Mouse (Mus musculus) liver, embryonic 16.5 days (tissue): ENCODE measurements around the gene Fndc5. TPM values are rescaled to one million over a fixed set of nuclear protein-coding genes. Genes with fewer than 3 reads are reported as not detected.
A peak's percentile ranks its signal among the peaks of the same experiment; 100 is the strongest.

ENCODE experiments used
- ATAC-seq: fragments of 200-750 bp; cut with Nextera tagmentation; 2 replicates; pipeline ENCODE4 v1.8.0; 2017; ENCODE audit warnings: low read depth, mild to moderate bottlenecking, moderate number of reproducible peaks, moderate library complexity
- H3K27ac ChIP-seq: fragments of 300-500 bp; sonication (generic); 2 replicates; pipeline ENCODE4 v1.5.1; 2014; ENCODE audit warnings: mild to moderate bottlenecking, low read length
- H3K27me3 ChIP-seq: fragments of 300-500 bp; sonication (generic); 2 replicates; pipeline ENCODE4 v1.6.1; 2014; ENCODE audit warnings: low read depth, low read length, mixed read lengths; ENCODE audit not compliant: control insufficient read depth, insufficient read depth
- H3K36me3 ChIP-seq: fragments of 300-500 bp; sonication (generic); 2 replicates; pipeline ENCODE4 v1.6.1; 2014; ENCODE audit warnings: mild to moderate bottlenecking; ENCODE audit not compliant: control insufficient read depth, insufficient read depth
- H3K4me1 ChIP-seq: fragments of 300-500 bp; sonication (generic); 2 replicates; pipeline ENCODE4 v1.6.1; 2014; ENCODE audit warnings: low read depth, low read length, mixed read lengths; ENCODE audit not compliant: control insufficient read depth
- H3K4me2 ChIP-seq: fragments of 300-500 bp; sonication (generic); 2 replicates; pipeline ENCODE4 v1.6.1; 2014; ENCODE audit warnings: low read depth, low read length, mixed read lengths
- H3K4me3 ChIP-seq: fragments of 300-500 bp; sonication (generic); 2 replicates; pipeline ENCODE4 v1.5.1; 2014; ENCODE audit warnings: low read depth, mild to moderate bottlenecking, low read length
- H3K9ac ChIP-seq: fragments of 300-500 bp; sonication (generic); 2 replicates; pipeline ENCODE4 v1.6.1; 2014; ENCODE audit warnings: low read depth, low read length
- H3K9me3 ChIP-seq: fragments of 300-500 bp; sonication (generic); replicated peaks from 2 replicates; pipeline ENCODE4 v1.6.1; 2016; ENCODE audit warnings: low read length; ENCODE audit not compliant: control insufficient read depth
- WGBS: fragments of 180-500 bp; shearing (Covaris S2); extraction: QIAGEN DNeasy Blood & Tissue Kit; methylation state at CpG from one replicate; pipeline ENCODE4 v1.1.7; 2014; ENCODE audit not compliant: insufficient replicate concordance; 5-methylcytosine and 5-hydroxymethylcytosine counted together
- polyA plus RNA-seq: library from polyadenylated mRNA; unstranded; fragments of >200 nt; fragmentation: Nextera tagmentation; extraction: Ambion mirVana; gene quantifications from 2 replicates; pipeline ENCODE4 v1.2.1, GENCODE M21; 2015

The Fndc5 gene
- polyA plus RNA-seq, 1 experiment from 2014 or later, result 0.71 TPM

DNA sequence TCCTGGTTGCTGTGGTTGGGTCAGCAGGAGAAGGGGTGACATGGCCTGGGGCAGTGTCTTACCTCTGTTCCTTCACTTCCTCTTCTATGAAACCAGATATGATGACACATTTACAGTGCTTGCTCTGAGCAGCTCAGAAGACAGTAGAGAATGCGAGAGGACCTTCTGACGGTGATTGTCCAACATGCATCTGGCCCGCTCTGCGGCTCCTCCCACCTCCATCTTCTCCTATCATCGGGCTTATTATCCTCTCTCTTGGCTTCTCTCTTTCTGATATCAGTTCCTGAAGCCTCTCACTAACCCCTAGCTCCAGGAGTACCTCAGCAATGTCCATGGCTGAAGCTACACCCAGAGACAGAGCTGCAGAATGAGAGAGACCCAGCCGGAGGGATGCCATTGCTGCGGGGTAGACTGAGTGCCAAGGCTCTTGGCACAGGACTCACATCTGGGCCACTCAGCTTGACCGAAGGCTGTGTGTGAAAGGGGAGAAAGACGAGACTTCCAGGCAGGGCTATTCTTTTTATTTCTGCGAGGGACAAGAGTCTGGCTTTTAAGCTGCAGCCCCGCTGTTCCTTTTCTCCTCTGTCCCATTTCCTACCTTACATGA is 5.7 kb downstream of the Fndc5 start:
- Histone ChIP-seq H3K27ac (no peak overlapping the region), H3K9me3 (no peaks in the 10 kb centered on the region), H3K9ac (no peak overlapping the region), H3K27me3 (peaks cover 12% of the 10 kb centered on the region), H3K4me3 (no peak overlapping the region), H3K4me1 (peaks cover 42% of the 10 kb centered on the region), H3K4me2 (no peak overlapping the region), H3K36me3 (no peaks in the 10 kb centered on the region)
- 63% methylated on average over 11 of the region's 11 CpGs for WGBS
- no peak for ATAC-seq

DNA sequence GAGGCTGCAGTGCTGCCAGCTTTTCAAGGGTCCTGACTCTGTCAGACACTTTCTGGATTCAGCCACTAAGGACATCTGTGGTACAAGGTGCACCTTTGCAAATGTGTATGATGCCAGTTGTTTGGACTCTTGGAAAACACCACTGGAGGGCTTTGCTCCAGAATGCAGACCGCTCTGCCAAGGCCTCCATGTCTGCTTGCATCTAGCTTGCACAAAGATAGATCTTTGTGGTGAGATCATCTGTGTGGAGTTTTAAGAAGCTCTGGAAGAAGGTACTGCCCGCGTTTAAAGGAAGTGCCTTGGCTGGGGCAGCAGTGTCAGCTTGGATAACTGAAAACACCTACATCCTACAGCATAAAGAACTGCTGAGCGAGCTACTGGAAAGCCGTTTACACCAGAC is 6.7 kb downstream of the Fndc5 start:
- ATAC-seq, result no peak
- H3K9ac ChIP-seq, result no peak overlapping the region
- no peak overlapping the region for H3K4me3 ChIP-seq
- no peaks in the 10 kb centered on the region for H3K36me3 ChIP-seq
- no peak overlapping the region for H3K4me2 ChIP-seq
- WGBS, result 47% methylated on average over 5 of the region's 5 CpGs
- H3K27ac ChIP-seq, result no peak overlapping the region
- H3K4me1 ChIP-seq, result peaks cover 38% of the 10 kb centered on the region
- H3K27me3 ChIP-seq, result peaks cover 2% of the 10 kb centered on the region
- no peaks in the 10 kb centered on the region for H3K9me3 ChIP-seq

DNA sequence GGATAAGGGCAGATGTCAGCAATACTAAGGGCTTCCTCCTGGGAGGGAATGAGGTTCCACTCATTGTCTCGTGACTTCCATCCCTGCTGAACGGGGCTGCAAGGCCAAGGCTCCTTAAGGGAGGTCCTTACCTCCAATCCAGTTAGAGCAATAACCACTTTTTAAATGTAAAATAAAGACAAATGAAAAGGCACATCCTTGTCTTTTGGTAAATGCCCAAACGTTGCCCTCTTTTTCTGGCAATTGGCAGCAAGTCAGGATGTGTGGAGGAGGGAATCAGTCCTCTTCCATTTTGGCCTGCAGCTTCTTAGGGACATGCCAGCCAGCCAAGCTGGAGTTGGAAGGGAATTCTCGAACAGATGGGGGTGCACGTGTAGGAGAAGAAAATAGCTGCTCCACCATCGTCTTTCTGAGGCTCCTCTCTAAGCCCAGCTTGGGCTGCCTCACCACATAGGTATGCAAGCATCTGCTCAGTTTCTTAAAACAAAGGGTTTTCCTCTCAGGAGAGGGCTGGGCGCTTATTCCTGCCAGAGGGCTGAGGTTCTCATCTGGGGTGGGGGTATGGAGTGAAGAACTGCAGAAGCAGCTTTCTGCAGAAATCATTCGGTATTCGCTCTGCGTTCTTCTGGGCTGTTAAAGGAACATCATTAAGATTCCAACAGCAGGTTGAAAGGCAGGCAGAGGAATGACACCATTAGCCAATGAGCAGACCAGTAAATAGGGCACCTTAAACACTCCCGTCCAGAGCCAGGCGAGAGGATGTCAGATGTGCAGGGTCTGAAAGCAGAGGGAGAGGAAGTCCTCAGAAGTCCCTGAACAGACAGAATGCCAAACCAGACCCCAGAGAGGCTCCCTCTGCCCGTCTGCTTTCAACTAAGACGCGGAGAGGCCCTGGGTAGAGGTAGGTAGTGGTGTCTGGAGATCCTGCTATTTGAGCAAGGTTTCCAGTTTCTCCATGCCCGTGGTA is 7.9 kb downstream of the Fndc5 start:
- ATAC-seq, result no peak
- H3K4me1 ChIP-seq, result peaks cover 27% of the 10 kb centered on the region
- H3K36me3 ChIP-seq, result peaks cover under 1% of the 10 kb centered on the region; the same call in 1 of the 2 replicates
- no peak overlapping the region for H3K4me2 ChIP-seq
- H3K27ac ChIP-seq, result no peak overlapping the region
- no peaks in the 10 kb centered on the region for H3K9me3 ChIP-seq
- 64% methylated on average over 16 of the region's 16 CpGs for WGBS
- H3K4me3 ChIP-seq, result no peak overlapping the region
- no peak overlapping the region for H3K9ac ChIP-seq
- no peaks in the 10 kb centered on the region for H3K27me3 ChIP-seq

DNA sequence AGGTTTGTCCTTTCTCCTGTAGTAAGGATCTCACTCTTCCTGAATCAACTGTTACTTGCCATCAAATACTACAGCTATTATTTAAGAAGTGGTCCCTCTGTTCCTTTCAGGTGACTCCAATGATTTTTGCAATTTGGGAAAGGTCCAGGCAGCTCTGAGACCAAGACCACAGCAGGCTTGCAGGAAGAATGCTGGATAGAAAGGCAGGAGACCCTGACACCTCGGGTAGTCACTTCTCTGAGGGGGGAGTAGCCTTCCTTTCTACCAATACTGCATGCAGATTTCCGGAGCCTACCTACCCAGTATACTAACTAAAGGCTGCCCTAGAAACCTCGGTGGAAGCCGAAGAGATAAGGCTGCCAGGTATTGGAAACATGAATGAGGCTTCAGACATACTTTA is 8.6 kb downstream of the Fndc5 start:
- H3K27me3 ChIP-seq, result no peaks in the 10 kb centered on the region
- ATAC-seq, result no peak

DNA sequence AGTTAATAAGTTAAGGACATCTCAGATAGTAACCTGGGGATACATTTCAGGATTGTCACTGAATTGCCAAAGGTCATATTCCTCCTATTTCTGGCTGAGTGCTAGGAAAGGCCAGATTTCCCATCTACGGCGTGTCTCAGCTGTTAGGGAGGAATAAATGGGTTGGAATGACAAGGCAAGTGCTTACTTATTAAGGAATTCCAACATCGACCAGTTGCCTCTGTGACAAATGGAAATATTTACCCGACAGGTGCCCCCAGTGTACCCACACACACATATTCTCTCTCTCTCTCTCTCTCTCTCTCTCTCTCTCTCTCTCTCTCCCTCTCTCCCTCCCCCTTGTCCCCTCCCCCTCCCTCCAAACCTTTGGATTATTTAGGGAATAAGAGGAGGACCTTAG is 9.1 kb downstream of the Fndc5 start:
- no peak for ATAC-seq
- 69% methylated on average over 4 of the region's 4 CpGs for WGBS

More for the DNA sequence above, 8.6 kb downstream of the Fndc5 start:
- Histone ChIP-seq H3K27ac (no peak overlapping the region), H3K4me2 (no peak overlapping the region), H3K9ac (no peak overlapping the region), H3K9me3 (no peaks in the 10 kb centered on the region), H3K4me1 (peaks cover 19% of the 10 kb centered on the region), H3K4me3 (no peak overlapping the region), H3K36me3 (peaks cover 4% of the 10 kb centered on the region)
- 42% methylated on average over 4 of the region's 4 CpGs for WGBS

DNA sequence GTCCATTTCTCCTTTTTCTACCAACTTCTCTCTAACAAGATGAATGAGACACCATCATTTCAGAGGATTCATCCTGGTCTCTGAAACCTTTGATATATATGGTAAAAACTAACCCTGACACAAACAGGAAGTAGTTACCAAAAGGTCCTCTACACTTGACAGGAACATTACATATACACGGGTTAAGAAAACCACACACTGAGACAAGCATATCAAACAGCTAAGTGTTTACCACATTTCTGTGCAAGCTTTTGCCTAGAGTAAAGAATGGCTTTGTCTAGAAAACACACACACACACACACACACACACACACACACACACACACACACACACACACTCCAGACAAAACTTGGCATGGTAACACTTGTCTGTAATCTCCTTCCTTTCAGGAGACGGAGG is 9.6 kb downstream of the Fndc5 start:
- ATAC-seq, result no peak
- H3K4me1 ChIP-seq, result peaks cover 9% of the 10 kb centered on the region
- H3K36me3 ChIP-seq, result peaks cover 7% of the 10 kb centered on the region
- 0 out of 2 replicates have a peak overlapping the region, but pooled peaks have one; percentile 16 for H3K27ac ChIP-seq
- H3K4me2 ChIP-seq, result no peak overlapping the region
- H3K4me3 ChIP-seq, result no peak overlapping the region
- 18% methylated on average over 2 of the region's 2 CpGs for WGBS
- no peaks in the 10 kb centered on the region for H3K27me3 ChIP-seq
- no peak overlapping the region for H3K9ac ChIP-seq
- no peaks in the 10 kb centered on the region for H3K9me3 ChIP-seq

More for the DNA sequence above, 9.1 kb downstream of the Fndc5 start:
- no peak overlapping the region for H3K4me3 ChIP-seq
- H3K4me2 ChIP-seq, result no peak overlapping the region
- H3K27ac ChIP-seq, result no peak overlapping the region
- H3K27me3 ChIP-seq, result no peaks in the 10 kb centered on the region
- H3K9me3 ChIP-seq, result no peaks in the 10 kb centered on the region
- peaks cover 14% of the 10 kb centered on the region for H3K4me1 ChIP-seq
- H3K9ac ChIP-seq, result no peak overlapping the region
- H3K36me3 ChIP-seq, result peaks cover 7% of the 10 kb centered on the region

DNA sequence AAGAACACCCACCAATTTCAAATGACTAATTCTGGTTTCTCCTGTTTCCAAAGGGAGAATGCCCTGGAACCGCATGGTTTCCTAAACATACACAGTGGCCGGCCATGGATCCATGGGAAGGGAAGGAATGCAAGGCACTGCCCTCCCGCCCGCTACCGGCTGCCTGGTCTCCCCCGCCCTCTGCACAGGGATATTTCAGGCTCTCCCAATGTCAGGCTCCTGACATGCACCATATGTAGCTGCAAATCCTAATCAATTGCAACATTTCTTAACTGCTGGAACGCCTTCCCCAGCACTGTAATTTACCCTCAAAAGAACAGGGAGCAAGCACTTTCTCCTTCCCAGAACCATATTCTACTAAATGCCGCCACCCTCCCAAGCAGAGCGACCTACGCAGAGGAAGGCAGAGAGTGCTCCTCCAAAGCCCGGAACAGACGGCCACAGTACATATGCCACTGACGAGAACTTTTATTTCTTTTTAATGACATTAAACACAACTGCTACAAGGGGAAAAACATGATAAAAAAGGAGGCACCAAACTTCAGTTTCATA is 10.8 kb downstream of the Fndc5 start:
- WGBS, result 82% methylated on average over 13 of the region's 13 CpGs
- H3K9ac ChIP-seq, result no peak overlapping the region
- H3K4me2 ChIP-seq, result no peak overlapping the region
- H3K9me3 ChIP-seq, result no peaks in the 10 kb centered on the region
- no peak overlapping the region for H3K27ac ChIP-seq
- no peak overlapping the region for H3K4me3 ChIP-seq
- no peaks in the 10 kb centered on the region; the same call in 1 of the 2 replicates for H3K4me1 ChIP-seq
- ATAC-seq, result no peak
- no peaks in the 10 kb centered on the region for H3K27me3 ChIP-seq
- H3K36me3 ChIP-seq, result peaks cover 10% of the 10 kb centered on the region

DNA sequence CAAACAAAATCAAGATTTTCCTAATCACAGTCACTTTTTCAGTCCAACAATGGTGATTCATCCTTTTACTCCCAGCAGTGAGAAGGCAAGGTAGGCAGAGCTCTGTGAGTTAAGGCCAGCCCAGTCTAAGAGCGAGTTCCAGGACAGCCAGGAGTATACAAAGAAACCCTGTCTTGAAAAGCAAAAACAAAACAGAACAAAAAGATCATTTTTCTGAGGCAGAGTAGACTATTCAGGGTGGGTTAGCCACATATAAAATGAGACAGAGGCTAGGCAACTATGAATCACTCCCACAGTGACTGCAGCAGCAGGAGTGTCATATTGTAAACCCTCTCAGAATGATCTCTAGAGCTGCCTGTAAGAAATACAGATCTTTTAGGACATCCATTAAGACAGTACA is 12.5 kb downstream of the Fndc5 start:
- Histone ChIP-seq H3K27me3 (no peaks in the 10 kb centered on the region), H3K27ac (no peak overlapping the region), H3K4me3 (no peak overlapping the region), H3K36me3 (peaks cover 10% of the 10 kb centered on the region), H3K4me1 (no peaks in the 10 kb centered on the region), H3K9me3 (no peaks in the 10 kb centered on the region), H3K4me2 (no peak overlapping the region), H3K9ac (no peak overlapping the region)
- ATAC-seq, result no peak
- 77% methylated on average over 1 of the region's 1 CpGs for WGBS
